Mouse (Mus musculus) cerebellum, postnatal 10 days (tissue): ENCODE measurements around the gene Mlh3.
A peak's percentile ranks its signal among the peaks of the same experiment; 100 is the strongest.

ENCODE experiments used
- DNase-seq, 2 experiments: peaks; one replicate each; pipeline ENCODE4 v3.0.0; 2021; ENCODE audit warnings: mixed read lengths in 2 of 2

Mlh3 gene

GRCm38 (mm10) chr12:85280845-85281651 lies 10.6 kb upstream of the Mlh3 start:
- DNase-seq, result peak; percentile 59 to 61

DNA sequence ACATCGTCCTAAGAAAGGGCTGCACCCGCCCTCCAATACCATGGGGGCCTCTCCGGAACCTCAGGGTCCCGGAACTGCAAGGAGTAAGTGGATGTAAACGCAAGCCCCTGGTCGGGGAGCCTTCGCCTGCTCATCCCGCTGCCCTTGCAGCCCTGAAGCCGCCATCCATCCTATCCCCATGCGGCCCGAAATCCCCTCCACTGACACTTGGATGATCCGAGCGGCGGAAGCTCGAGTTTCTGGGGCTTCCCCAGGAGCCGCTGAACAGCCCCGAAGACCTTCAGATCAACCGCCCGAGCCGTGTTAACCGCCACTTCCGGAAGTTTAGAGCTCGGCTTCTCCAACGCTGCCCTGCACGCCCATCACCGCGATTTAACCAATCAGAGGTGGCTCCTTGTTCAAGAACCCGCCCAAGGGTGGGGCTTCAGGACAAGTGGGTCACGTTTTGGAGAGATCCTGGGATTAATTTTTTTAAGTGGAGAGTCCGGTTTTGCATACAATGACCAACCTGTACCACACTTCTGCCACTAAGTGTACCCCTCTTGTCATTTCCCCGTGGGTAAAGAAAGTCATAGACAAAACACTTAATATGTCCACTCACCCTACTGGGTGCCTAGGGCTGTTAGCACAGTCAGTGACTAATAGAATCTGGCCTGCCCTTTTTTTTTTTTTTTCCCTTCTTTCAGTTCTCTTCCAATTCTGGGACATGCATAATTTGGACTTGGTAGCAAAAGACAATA lies 9.9 kb upstream of the Mlh3 start:
- DNase-seq, result peak; percentile 98

- peak in 1 of 2 experiments; percentile 48 for DNase-seq
These were observed 9.1 kb upstream of the Mlh3 start for GRCm38 (mm10) chr12:85279396-85280080.

DNA sequence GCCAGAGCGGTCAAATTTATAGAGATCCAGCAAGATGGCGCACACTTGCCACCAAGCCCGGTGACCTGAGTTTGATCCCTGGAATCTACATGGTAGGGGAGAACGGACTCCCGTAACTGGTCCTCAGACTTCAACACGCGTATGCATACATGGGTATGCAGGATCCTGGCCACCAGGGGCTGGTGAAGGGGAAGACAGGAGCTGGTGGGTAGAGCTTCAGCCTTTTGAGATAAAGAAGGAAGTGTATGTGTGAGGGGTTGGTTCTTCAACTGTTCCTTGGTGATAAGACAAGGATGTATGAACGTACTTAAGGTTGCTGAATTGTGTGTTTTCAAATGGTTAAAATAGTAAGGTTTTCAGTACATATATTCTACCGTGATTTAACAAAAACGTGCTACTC lies 8.5 kb upstream of the Mlh3 start:
- DNase-seq, result no peak

DNA sequence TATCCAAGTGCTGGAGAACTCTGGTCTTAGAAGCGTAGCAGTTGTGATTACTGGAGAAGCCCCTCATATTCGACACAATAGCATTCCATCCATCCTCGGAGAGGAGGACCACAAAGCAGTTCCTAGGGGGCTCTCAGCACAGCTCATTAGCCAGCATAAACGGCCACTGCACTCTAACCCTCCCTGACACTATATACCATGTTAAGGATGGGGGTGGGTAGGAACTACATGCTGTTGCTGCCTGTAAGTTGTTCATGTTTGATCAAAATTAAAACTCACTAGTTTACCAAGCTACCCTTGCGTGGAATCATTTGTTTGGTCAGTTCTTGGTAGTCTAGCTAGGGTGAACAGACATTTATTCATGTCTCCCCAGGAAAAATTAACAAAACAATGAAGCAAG lies 5.9 kb upstream of the Mlh3 start:
- no peak for DNase-seq

GRCm38 (mm10) chr12:85273508-85273907 lies 3.1 kb upstream of the Mlh3 start:
- no peak for DNase-seq

GRCm38 (mm10) chr12:85271843-85272206 lies 1.4 kb upstream of the Mlh3 start:
- DNase-seq, result no peak

GRCm38 (mm10) chr12:85271132-85271842 lies 888 bp upstream of the Mlh3 start:
- no peak for DNase-seq

GRCm38 (mm10) chr12:85269821-85270220 lies 578 bp downstream of the Mlh3 start:
- DNase-seq, result no peak

DNA sequence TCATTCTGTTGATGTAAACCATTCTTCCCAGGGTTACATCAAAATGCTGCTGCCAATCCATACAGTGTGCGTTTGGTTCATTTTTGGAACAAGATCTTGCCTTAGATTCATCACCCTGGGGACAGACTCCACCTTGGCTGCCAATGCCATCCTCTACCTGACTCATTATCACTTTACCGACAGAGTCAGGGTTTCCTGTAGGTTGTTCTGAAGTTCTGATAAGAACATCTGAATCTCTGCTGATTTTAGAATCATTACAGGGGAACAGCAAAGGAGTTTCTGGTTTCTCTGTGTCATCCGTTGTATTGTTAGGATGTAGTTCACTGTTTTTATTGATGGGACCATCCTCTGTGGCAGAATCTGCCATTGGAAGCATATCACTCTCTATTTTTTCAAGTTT lies 4.2 kb downstream of the Mlh3 start:
- no peak for DNase-seq

DNA sequence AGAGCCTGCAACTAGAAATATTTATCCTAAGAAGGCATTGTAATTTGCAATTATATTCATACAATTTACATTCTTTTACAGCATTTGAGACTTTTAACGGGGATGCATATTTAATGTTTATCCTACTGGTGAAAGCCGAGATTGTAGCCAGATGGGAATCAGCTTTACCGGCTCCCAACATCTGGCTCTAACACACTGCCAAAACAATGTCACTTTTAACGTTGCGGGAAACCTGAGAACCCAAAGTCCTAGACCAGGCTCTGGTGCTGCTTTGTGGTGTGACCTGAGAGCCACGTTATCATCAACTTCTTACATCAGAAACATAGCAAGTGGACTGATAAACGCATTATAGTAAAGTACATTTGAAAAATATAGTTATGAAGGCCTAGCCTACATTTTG lies 5.5 kb downstream of the Mlh3 start:
- DNase-seq, result no peak

GRCm38 (mm10) chr12:85264531-85264930 lies 5.9 kb downstream of the Mlh3 start:
- DNase-seq, result peak; percentile 67 to 70

DNA sequence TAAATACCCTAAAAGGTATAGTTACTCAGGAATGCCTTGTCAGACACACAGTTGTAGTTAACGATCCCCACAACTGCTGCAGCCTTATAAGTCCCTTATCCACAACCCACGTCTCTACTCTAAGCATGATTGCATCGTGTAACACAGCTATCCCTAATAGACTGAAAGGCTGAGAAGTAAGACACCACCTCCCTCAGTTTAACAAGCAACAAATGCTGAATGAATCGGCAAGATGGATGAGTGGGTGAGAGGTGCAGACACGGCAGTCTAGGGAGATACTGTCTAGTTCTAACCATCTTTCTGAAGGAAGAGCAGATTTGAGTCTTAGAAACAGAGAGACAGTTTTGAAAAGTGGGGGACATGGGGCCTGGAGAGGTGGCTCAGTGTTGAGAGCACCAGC lies 7.2 kb downstream of the Mlh3 start:
- no peak for DNase-seq

DNA sequence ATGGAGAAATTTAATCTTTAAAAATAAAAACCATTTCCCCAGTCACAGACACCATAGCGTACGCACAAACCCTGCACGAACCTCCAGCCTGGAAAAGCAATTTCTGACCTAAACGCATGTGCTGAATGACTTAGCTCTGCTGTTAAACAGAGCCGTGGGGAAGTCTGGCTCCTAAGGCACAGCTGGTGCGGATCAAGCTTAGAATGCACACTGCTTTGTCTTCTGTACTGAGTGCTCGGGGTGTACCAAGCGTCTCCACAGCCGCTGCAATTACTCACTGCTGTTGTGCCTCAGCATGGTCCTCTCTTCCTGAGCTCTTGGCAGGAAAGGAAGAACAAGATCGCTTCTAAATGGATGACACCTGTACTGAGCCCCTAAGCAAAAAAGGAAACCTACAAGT lies 7.9 kb downstream of the Mlh3 start:
- DNase-seq, result no peak

GRCm38 (mm10) chr12:85257008-85257639 lies 13.3 kb downstream of the Mlh3 start:
- no peak for DNase-seq

DNA sequence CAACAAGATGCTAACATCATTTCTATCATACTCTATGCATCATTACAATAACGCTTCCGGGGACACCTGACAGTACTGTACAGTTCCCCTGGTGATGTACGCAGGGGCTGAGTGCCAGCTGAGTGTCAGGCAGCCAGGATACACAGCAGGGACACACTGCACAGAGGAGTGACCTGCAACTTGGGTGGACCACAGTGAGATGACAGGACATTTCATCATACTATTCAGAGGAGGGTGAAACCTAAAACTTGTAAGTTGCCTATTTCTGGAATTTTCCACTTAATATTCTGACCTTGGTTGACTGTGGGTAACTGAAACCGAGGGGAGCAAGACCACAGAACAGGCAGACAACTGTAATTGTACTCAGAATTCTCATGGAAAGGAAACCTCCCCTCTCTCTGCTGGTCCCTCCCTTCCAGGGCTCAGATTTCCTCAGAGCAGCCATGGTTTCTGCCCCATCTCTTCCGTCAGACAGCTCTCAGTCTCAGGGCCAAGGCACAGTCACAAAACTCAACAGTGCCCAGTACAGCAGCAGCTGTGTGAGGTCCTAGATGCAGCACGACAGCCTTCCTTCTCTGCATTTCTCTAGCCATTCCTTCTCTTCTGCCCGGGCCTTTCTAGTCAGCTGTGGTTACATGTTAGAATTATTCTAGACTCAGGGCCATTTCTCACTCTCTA lies 14.2 kb downstream of the Mlh3 start:
- DNase-seq, result no peak

GRCm38 (mm10) chr12:85252083-85252482 lies 18.3 kb downstream of the Mlh3 start:
- no peak for DNase-seq

GRCm38 (mm10) chr12:85237553-85237952 lies 32.8 kb downstream of the Mlh3 start:
- DNase-seq, result no peak

DNA sequence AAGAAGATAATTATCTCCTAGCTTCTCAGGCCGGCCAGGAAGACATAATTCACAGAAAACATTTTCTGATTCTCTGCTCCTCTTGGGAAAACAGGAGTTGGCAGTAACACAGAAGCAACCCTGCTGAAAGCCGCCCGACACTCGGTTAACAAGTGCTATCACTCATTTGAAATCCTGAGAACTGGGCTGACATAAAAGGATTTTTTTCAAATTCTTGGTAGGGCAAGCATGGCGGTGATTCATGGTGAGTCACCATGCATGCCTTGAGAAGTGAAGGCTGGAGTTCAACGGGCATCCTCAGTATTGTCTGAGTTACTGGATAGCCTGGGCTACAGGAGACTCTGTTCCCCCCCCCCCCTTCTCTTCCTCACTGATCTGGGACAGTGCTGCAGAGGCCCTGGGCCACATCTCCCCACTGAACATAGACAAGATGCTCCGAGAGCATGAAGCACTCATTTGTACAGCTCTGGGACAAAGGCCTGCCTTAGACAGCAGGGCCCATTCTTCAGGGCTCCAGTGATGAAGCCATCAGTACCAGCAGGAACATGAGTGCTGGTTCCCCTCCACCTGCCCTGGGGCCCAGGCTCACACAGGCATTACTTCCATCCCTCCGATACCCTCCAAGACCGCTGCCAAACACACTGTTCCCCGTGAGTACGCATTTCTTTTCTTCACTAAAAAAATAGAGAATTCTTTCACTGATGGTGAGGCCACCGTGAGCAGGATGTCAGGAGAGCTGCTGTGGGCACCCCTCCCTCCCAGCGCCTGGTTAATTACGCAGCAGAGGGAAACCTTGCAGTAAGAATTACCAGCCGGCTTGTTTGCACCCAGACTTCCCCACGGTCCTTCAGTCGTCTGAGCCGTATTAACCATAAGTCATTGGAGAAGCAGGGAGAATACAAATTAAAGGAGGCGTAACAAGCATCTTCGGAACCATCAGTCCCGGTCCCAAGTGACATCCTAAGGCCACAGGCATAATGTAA lies 36.7 kb downstream of the Mlh3 start:
- no peak for DNase-seq

GRCm38 (mm10) chr12:85227876-85228599 lies 42.4 kb downstream of the Mlh3 start:
- DNase-seq, result no peak
